Mouse (Mus musculus) bone marrow macrophage, adult 2 months (primary cell): ENCODE measurements around the gene Proser3.
"Not testable (repeated sequence)": the region's sequence is repeated elsewhere in the genome, so short reads cannot be mapped to it uniquely, and the experiment has no call there.

Source experiments
- CTCF ChIP-seq: IDR thresholded peaks from 2 replicates; pipeline ENCODE4 v1.5.1; 2012; ENCODE audit warnings: low read depth, mild to moderate bottlenecking, low read length, moderate library complexity
- POLR2A ChIP-seq: IDR thresholded peaks from 2 replicates; pipeline ENCODE4 v1.6.1; 2012; ENCODE audit warnings: mild to moderate bottlenecking, low read depth, low read length, borderline replicate concordance

- TF ChIP-seq CTCF: peak; percentile 19; the same call in 1 of the 2 replicates
- TF ChIP-seq POLR2A: not testable (repeated sequence)
Observed at GRCm38 (mm10) chr7:30501159-30501558, 50.9 kb downstream of the Proser3 start.
